Mouse (Mus musculus): ENCODE measurements at regions not wholly inside any gene's neighbourhood (a gene's known extent, or its start where the extent isn't known, plus 50 kb on each side); places are given as distances from the start of the nearest gene placed in this dataset.
A peak's percentile ranks its signal among the peaks of the same experiment; 100 is the strongest.

DNA sequence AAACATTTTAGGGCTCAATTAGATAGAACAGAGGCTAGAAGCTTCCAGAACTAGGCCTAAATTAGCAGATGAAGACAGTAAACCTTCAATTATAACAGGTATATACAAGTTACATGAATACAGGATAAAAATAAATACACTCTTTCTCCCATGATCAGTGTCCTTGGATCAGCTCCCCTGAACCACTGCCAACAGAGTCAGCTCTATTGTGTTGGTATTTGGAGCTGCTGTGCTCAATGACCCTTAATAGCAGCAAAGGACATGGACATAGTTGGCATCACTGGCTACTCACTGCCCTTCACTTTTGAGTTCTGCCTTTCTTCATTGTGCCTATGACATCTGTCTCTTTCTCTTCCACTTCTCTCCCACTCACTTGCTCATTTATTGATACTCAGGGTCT, 639.1 kb upstream of the 4921530L21Rik start:
- DNase-seq = no peak

GRCm38 (mm10) chr14:95248859-95249258, 632.2 kb upstream of the 4921530L21Rik start:
- DNase-seq = no peak

- DNase-seq = peak; percentile 7
Measured at GRCm38 (mm10) chr14:95256110-95256509, 624.9 kb upstream of the 4921530L21Rik start.

DNA sequence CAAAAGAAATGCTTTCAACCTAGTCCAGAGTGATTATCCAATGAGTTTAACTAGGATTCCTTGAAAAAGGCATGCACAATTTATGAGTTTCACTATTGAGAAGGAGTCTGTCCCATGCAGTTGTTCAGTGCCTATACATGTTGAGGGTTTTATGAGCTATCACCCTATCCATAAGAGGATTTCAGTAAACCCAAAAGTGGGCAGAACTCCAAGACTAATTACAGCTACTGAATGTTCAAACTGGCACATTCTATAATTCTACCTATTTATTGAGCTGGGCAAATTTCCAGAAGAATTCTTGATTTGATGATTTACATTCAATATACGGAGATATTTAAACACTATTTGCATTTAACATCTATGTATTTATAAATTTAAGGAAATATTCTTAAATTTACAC, 599.6 kb upstream of the 4921530L21Rik start:
- DNase-seq = no peak

- DNase-seq = no peak
Measured at GRCm38 (mm10) chr14:95282016-95282415, 599.0 kb upstream of the 4921530L21Rik start.

DNA sequence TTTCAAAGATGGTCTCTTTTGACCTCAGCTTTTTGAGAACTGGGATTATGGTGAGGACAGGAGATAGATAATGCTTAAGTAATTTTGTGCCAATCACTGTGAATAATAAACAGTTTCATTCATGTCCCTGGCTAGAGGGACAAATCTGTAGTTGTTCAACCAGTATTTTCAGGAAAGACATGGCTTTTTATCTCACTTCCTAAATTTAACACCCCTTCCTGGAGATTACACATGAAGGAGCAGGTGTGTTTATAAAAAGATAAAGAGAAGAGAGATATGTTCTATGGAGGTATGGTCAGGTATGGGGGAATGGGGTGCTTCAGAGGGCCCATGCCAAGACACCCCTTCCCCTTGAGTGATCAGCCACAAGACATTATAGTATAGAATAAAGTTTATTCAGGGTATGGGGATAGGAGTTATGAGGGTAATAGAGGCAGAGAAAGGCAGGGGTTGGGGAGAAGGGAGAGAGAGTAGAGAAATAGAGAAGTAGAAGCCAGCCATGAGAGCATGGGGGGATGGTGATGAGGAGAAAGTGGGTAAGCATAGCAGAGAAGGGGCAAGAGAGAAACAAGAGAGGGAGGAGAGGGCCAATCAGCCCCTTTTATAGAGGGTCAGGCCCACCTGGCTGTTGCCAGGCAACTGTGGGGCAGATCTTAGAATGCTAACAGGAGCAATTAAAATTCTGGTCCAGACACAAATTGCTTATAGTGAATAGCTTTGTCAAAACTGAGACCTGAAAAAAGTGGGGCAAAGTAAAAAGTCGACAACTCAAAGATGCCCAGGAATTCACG, 566.7 kb upstream of the 4921530L21Rik start:
- DNase-seq = no peak

GRCm38 (mm10) chr14:95356968-95357367, 524.1 kb upstream of the 4921530L21Rik start:
- DNase-seq = no peak
